Mouse (Mus musculus) CH12.LX (cell line): Measurements from ENCODE around the gene Hey2. TPM values are rescaled to one million over a fixed set of nuclear protein-coding genes. Genes with fewer than 3 reads are reported as not detected.

Source experiments
- DNase-seq: peaks from one replicate; pipeline ENCODE4 v3.0.0-alpha.2; 2013; ENCODE audit errors: extremely low read depth
- H3K27ac ChIP-seq: 2 replicates; pipeline ENCODE4 v1.5.1; 2012; ENCODE audit warnings: low read depth, mild to moderate bottlenecking, control low read depth, moderate library complexity; ENCODE audit not compliant: insufficient read depth
- H3K27me3 ChIP-seq: replicated peaks from 2 replicates; pipeline ENCODE3; 2012; ENCODE audit warnings: inconsistent platforms
- H3K36me3 ChIP-seq, 2 experiments: replicated peaks in 1 of 2; 2 replicates each; pipeline versions ENCODE3 to v1.6.1; 2012; ENCODE audit warnings: inconsistent platforms in 1 of 2, low read length in 1 of 2, mild to moderate bottlenecking in 1 of 2, mixed read lengths in 1 of 2, moderate library complexity in 1 of 2; ENCODE audit not compliant: control insufficient read depth in 1 of 2, insufficient read depth in 1 of 2
- H3K4me1 ChIP-seq, 2 experiments: 2 replicates each; pipeline ENCODE4 v1.6.1; 2012; ENCODE audit warnings: inconsistent platforms in 1 of 2, moderate library complexity in 1 of 2; ENCODE audit not compliant: insufficient read depth in 2 of 2, control insufficient read depth in 1 of 2
- H3K4me2 ChIP-seq: 2 replicates; pipeline ENCODE4 v1.6.1; 2012; ENCODE audit warnings: low read depth, mild to moderate bottlenecking, control low read depth; ENCODE audit not compliant: poor library complexity, insufficient read depth, severe bottlenecking
- H3K4me3 ChIP-seq, 3 experiments: fragments of 150-350 bp in 1 of 3; sonication (generic) in 1 of 3; replicated peaks in 1 of 3; 2 replicates each; pipeline versions ENCODE3 to v1.5.1; 2011 to 2012; ENCODE audit warnings: low read depth in 2 of 3, low read length in 2 of 3, mild to moderate bottlenecking in 2 of 3, moderate library complexity in 2 of 3, control low read depth in 1 of 3, improper control_type of control experiment in 1 of 3, inconsistent platforms in 1 of 3, mixed read lengths in 1 of 3; ENCODE audit not compliant: poor library complexity in 1 of 3
- H3K79me2 ChIP-seq: replicated peaks from 2 replicates; pipeline ENCODE4 v1.6.1; 2012; ENCODE audit warnings: mild to moderate bottlenecking, moderate library complexity; ENCODE audit not compliant: control insufficient read depth, poor library complexity, insufficient read depth, severe bottlenecking; ENCODE audit errors: extremely low read depth
- H3K9ac ChIP-seq: 2 replicates; pipeline ENCODE4 v1.6.1; 2012; ENCODE audit warnings: low read depth, mild to moderate bottlenecking, control low read depth, moderate library complexity; ENCODE audit not compliant: insufficient read depth
- H3K9me3 ChIP-seq: replicated peaks from 2 replicates; pipeline ENCODE3; 2012; ENCODE audit warnings: low read length, inconsistent platforms, mixed read lengths
- BHLHE40 ChIP-seq: IDR thresholded peaks from 2 replicates; pipeline ENCODE4 v1.6.1; 2011; ENCODE audit warnings: mild to moderate bottlenecking, low read depth, low read length, improper control_type of control experiment
- CHD2 ChIP-seq: IDR thresholded peaks from 2 replicates; pipeline ENCODE4 v1.6.1; 2011; ENCODE audit warnings: low read length, improper control_type of control experiment
- CTCF ChIP-seq, 2 experiments: IDR thresholded peaks in 1 of 2; conservative IDR thresholded peaks in 1 of 2; 2 replicates each; pipeline ENCODE4 v1.5.1; 2011 to 2012; ENCODE audit warnings: low read depth in 2 of 2, low read length in 2 of 2, improper control_type of control experiment in 1 of 2, inconsistent platforms in 1 of 2, mild to moderate bottlenecking in 1 of 2, moderate library complexity in 1 of 2
- ELF1 ChIP-seq: IDR thresholded peaks from 2 replicates; pipeline ENCODE4 v1.6.1; 2014; ENCODE audit warnings: low read depth, mild to moderate bottlenecking, inconsistent platforms, low read length, improper control_type of control experiment
- EP300 ChIP-seq: IDR thresholded peaks from 2 replicates; pipeline ENCODE4 v1.6.1; 2011; ENCODE audit warnings: low read length, improper control_type of control experiment
- GABPA ChIP-seq: IDR thresholded peaks from 2 replicates; pipeline ENCODE4 v1.6.1; 2012; ENCODE audit warnings: low read depth, low read length, improper control_type of control experiment, inconsistent platforms; ENCODE audit not compliant: insufficient replicate concordance
- HCFC1 ChIP-seq: IDR thresholded peaks from 2 replicates; pipeline ENCODE4 v1.6.1; 2012; ENCODE audit warnings: low read depth, mild to moderate bottlenecking, inconsistent platforms, low read length, improper control_type of control experiment
- IRF4 ChIP-seq: IDR thresholded peaks from 2 replicates; pipeline ENCODE4 v1.6.1; 2014; ENCODE audit warnings: low read depth, mild to moderate bottlenecking, inconsistent platforms, low read length, improper control_type of control experiment
- JUN ChIP-seq: IDR thresholded peaks from 2 replicates; pipeline ENCODE4 v1.6.1; 2011; ENCODE audit warnings: low read depth, mild to moderate bottlenecking, low read length, improper control_type of control experiment, moderate library complexity; ENCODE audit not compliant: insufficient read depth
- MAFK ChIP-seq: IDR thresholded peaks from 2 replicates; pipeline ENCODE4 v1.6.1; 2011; ENCODE audit warnings: low read length, improper control_type of control experiment; ENCODE audit not compliant: insufficient replicate concordance
- MAX ChIP-seq: IDR thresholded peaks from 2 replicates; pipeline ENCODE4 v1.6.1; 2011; ENCODE audit warnings: low read length, improper control_type of control experiment
- MAZ ChIP-seq: IDR thresholded peaks from 2 replicates; pipeline ENCODE4 v1.6.1; 2012; ENCODE audit warnings: low read depth, mild to moderate bottlenecking, inconsistent platforms, low read length, improper control_type of control experiment, moderate library complexity
- MYC ChIP-seq: IDR thresholded peaks from 2 replicates; pipeline ENCODE4 v1.6.1; 2011; ENCODE audit warnings: low read depth, mild to moderate bottlenecking, improper control_type of control experiment, low read length
- NRF1 ChIP-seq: IDR thresholded peaks from 2 replicates; pipeline ENCODE4 v1.6.1; 2014; ENCODE audit warnings: low read depth, mild to moderate bottlenecking, inconsistent platforms, low read length, improper control_type of control experiment, moderate library complexity
- PAX5 ChIP-seq: IDR thresholded peaks from 2 replicates; pipeline ENCODE4 v1.6.1; 2012; ENCODE audit warnings: low read length, inconsistent platforms, mixed read lengths
- POLR2A ChIP-seq: IDR thresholded peaks from 2 replicates; pipeline ENCODE4 v1.6.1; 2011; ENCODE audit warnings: low read depth, mild to moderate bottlenecking, improper control_type of control experiment, low read length
- POLR2AphosphoS2 ChIP-seq: IDR thresholded peaks from 2 replicates; pipeline ENCODE4 v1.6.1; 2011; ENCODE audit warnings: low read depth, low read length, improper control_type of control experiment
- RCOR1 ChIP-seq: conservative IDR thresholded peaks from 2 replicates; pipeline ENCODE4 v1.6.1; 2012; ENCODE audit warnings: low read depth, mild to moderate bottlenecking, inconsistent platforms, low read length, improper control_type of control experiment
- TBP ChIP-seq: conservative IDR thresholded peaks from 2 replicates; pipeline ENCODE4 v1.6.1; 2011; ENCODE audit warnings: low read depth, low read length, improper control_type of control experiment
- USF1 ChIP-seq: IDR thresholded peaks from 2 replicates; pipeline ENCODE4 v1.6.1; 2014; ENCODE audit warnings: low read depth, mild to moderate bottlenecking, inconsistent platforms, low read length, improper control_type of control experiment
- ZC3H11A ChIP-seq: IDR thresholded peaks from 2 replicates; pipeline ENCODE4 v1.6.1; 2012; ENCODE audit warnings: low read depth, mild to moderate bottlenecking, inconsistent platforms, low read length, improper control_type of control experiment
- ZKSCAN1 ChIP-seq: IDR thresholded peaks from 2 replicates; pipeline ENCODE4 v1.6.1; 2012; ENCODE audit warnings: low read depth, inconsistent platforms, low read length, improper control_type of control experiment, borderline replicate concordance
- ZMIZ1 ChIP-seq: IDR thresholded peaks from 2 replicates; pipeline ENCODE4 v1.6.1; 2012; ENCODE audit warnings: low read depth, mild to moderate bottlenecking, inconsistent platforms, low read length, improper control_type of control experiment
- ZNF384 ChIP-seq: IDR thresholded peaks from 2 replicates; pipeline ENCODE4 v1.6.1; 2012; ENCODE audit warnings: low read depth, low read length, improper control_type of control experiment, inconsistent platforms
- dilution Hi-C: fragments of 300-500 bp; cut with MboI; formaldehyde crosslinking; loops from 2 replicates; pipeline ENCODE4 v1.14.3; 2020; ENCODE audit warnings: low sequenced_read_pairs; ENCODE audit not compliant: extremely low pct_unique_long_range_greater_than_20kb, extremely low pct_ligation_motif_present
- in situ Hi-C: fragments of 300-500 bp; cut with MboI; formaldehyde crosslinking; loops from 3 replicates; pipeline ENCODE4 v1.14.3; 2019; ENCODE audit warnings: low sequenced_read_pairs, low pct_ligation_motif_present, low pct_unique_long_range_greater_than_20kb, mixed read lengths
- polyA plus RNA-seq: library from polyadenylated mRNA; unstranded; fragments of >175 nt; gene quantifications from 2 replicates; pipeline ENCODE4 v1.2.1, GENCODE M21; 2012; ENCODE audit warnings: low read depth; ENCODE audit not compliant: insufficient read length
- total RNA-seq, 2 experiments: library from RNA; depleted of rRNA; stranded (reverse); fragments of 300-350 nt in 1 of 2; fragments of >200 nt in 1 of 2; gene quantifications; 2 replicates each; pipeline ENCODE4 v1.2.3; 2012 to 2014

Hey2 gene
- not detected in 2 replicates for total RNA-seq (2012; rRNA removed)
- total RNA-seq (2014; rRNA removed): 0.11 and 0.13 TPM in 2 replicates
- not detected in 2 replicates for polyA plus RNA-seq

DNA sequence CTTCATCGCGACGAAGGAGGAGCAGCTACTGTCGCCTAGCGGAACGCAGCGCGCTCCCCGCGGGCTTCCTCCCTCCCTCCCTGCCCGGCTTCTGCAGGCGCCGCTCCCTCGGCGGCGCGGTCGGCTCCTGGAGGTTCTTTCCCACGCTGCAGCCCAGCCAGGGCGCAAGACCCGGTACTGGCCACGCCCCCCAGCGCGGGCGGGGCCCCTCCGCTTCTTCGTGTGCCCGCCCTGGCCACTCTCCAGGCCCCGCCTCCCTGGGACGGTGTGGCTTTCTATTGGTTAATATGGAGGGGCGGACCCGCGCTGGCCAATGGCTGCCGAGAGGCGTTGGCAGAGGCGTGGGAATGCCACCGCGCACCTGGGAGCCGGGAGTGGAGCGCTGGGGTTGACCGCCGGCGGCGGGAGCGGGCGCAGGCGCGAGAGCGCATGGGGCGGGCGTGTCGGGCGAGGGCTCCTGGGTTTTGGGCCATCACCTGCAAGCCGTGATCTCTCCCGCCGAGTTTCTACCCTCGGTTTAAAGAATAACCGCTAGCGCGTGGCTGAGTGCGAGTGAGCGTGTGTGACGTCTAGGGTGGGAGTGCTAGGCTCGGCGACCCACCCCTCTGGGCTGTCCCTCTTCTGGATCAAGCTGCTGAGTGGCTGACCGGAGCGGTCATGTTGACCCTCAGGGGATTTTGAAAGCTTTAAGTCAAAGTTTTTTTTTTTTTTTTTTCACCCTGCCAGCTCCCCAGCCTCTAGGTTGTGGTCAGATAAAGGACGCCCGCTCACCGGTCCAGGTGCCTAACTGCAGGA, at the start of gene Hey2:
Hey2 (minus strand) TSS at position 159 of the 795 bp plus-strand sequence.
- H3K27ac ChIP-seq: no peak within 1 kb of the TSS
- H3K4me1 ChIP-seq: peaks cover 0 to 6% of the 10 kb centered on the region in 2 experiments; a peak in 2 of 4 replicates
- peak; percentile 49 for TF ChIP-seq ELF1
- TF ChIP-seq MAZ: peak; percentile 85; the same call in 1 of the 2 replicates
- TF ChIP-seq ZNF384: peak; percentile 68
- TF ChIP-seq CHD2: peak; percentile 59; the same call in 1 of the 2 replicates
- TF ChIP-seq NRF1: peak; percentile 85
- TF ChIP-seq MAX: peak; percentile 84
- TF ChIP-seq RCOR1: 0 out of 2 replicates have a peak, but pooled peaks have one; percentile 3
- no peak for TF ChIP-seq TBP
- no peak for TF ChIP-seq JUN
- TF ChIP-seq, all 38 proteins: peak for 7
- no peaks in the 10 kb centered on the region for H3K9me3 ChIP-seq
- peak within 1 kb of the TSS in 2 of 3 experiments; percentile 41 to 47 for H3K4me3 ChIP-seq
- H3K4me2 ChIP-seq: peak within 1 kb of the TSS; percentile 75
- H3K79me2 ChIP-seq: no peaks in the 10 kb centered on the region
- H3K27me3 ChIP-seq: peaks cover 2% of the 10 kb centered on the region
- peak; percentile 94 for DNase-seq
- H3K36me3 ChIP-seq: no peaks in the 10 kb centered on the region
- dilution Hi-C loops (no loop called here), in situ Hi-C loops (no loop called here)
- H3K9ac ChIP-seq: no peak within 1 kb of the TSS

DNA sequence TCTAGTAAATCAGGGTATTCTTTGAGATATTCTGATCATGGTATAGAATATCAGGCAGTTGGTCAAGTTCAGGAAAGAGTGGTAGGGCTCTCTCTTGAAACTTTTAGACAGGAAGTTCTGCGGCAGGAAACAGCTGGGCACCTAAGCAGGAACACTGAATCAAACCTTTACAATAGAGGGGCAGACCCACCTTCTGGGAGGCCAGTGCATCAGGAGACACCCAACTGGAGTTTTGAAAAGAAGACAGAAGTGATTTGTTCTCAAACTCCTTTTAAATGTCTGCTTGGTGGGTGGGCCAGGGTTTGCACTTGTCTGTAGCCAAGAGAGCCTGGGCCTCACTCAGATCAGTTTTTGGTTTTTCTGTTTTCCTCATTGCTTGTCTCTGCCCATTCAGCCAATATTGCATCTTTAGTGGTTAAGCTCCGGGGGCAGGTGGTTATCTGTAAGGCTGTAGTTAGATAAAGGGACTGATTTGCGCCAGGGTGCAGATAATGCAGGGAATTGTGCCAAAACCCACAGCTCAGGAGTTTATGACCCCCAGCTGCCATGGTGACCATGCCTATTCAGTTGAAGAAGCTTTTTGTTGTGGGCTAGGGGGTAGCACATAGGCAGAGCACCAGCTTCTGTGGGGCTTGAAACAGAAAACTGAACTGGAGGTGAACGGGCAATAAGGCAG, 40.6 kb upstream of the Hey2 start:
- no peaks in the 10 kb centered on the region for H3K9me3 ChIP-seq
- H3K79me2 ChIP-seq: no peaks in the 10 kb centered on the region
- no peak overlapping the region for H3K27ac ChIP-seq
- no peak overlapping the region for H3K9ac ChIP-seq
- no peak for TF ChIP-seq MAFK
- TF ChIP-seq GABPA: no peak
- TF ChIP-seq POLR2AphosphoS2: no peak
- no peak for TF ChIP-seq HCFC1
- TF ChIP-seq ZKSCAN1: no peak
- TF ChIP-seq ZMIZ1: no peak
- TF ChIP-seq ELF1: no peak
- TF ChIP-seq IRF4: no peak
- TF ChIP-seq CTCF (conservative IDR thresholded peaks at IDR 0.05 in 1 of 2, IDR thresholded peaks at IDR 0.05 in 1 of 2; ENCODE audit: low read depth in 2 of 2, low read length in 2 of 2): no peak
- no peak for TF ChIP-seq ZC3H11A
- TF ChIP-seq PAX5: no peak
- TF ChIP-seq BHLHE40: no peak
- TF ChIP-seq JUN: no peak
- TF ChIP-seq POLR2A: no peak
- no peak for TF ChIP-seq NRF1
- no peak for TF ChIP-seq USF1
- no peak for TF ChIP-seq MYC
- TF ChIP-seq EP300: no peak
- TF ChIP-seq CHD2: no peak
- peaks cover 0 to 21% of the 10 kb centered on the region in 2 experiments; a peak in 2 of 4 replicates for H3K4me1 ChIP-seq
- dilution Hi-C loops: no loop called here
- in situ Hi-C loops: no loop called here
- H3K4me3 ChIP-seq: no peak overlapping the region
- no peak for DNase-seq
- no peaks in the 10 kb centered on the region for H3K27me3 ChIP-seq
- no peaks in the 10 kb centered on the region for H3K36me3 ChIP-seq
- H3K4me2 ChIP-seq: 0 out of 2 replicates have a peak overlapping the region, but pooled peaks have one; percentile 35
